Mouse (Mus musculus) effector memory CD4-positive, alpha-beta T cell, adult 5 months (primary cell): ENCODE data around the gene Olfr94. TPM values are rescaled to one million over a fixed set of nuclear protein-coding genes. Genes with fewer than 3 reads are reported as not detected.

Experiments used
- polyA plus RNA-seq: library from polyadenylated mRNA; unstranded; fragments of 100-300 nt; shearing (Covaris generic); gene quantifications from one replicate; pipeline ENCODE4 v1.2.1, GENCODE M21; 2017

Olfr94 gene
- polyA plus RNA-seq = not detected

GRCm38 (mm10) chr17:37200894-37201293 lies at the start of gene Olfr94:
Gene Olfr94 (minus strand): TSS chr17:37200994.

GRCm38 (mm10) chr17:37237230-37237629 lies 36.4 kb upstream of the Olfr94 start, which contains the start of gene Olfr97:
Gene Olfr97 (minus strand): TSS chr17:37237330.

GRCm38 (mm10) chr17:37219846-37220245 lies 19.1 kb upstream of the Olfr94 start, which contains the start of gene Olfr96:
Gene Olfr96 (plus strand): TSS chr17:37220146.

GRCm38 (mm10) chr17:37213018-37213417 lies 12.2 kb upstream of the Olfr94 start, which contains the start of gene Olfr95:
Gene Olfr95 (minus strand): TSS chr17:37213118.

GRCm38 (mm10) chr17:37193656-37194055 lies 7.1 kb downstream of the Olfr94 start, which contains the start of gene Ubd:
Gene Ubd (plus strand): TSS chr17:37193892.

GRCm38 (mm10) chr17:37161394-37161793 lies 39.4 kb downstream of the Olfr94 start, which contains the start of gene Olfr93:
Gene Olfr93 (minus strand): TSS chr17:37161494.

Other genes with a start within 250 kb of the Olfr94 start
- gene Ppp1r11, start 249.3 kb downstream of the Olfr94 start, polyA plus RNA-seq = 243 TPM
- gene Znrd1, start 242.4 kb downstream of the Olfr94 start, polyA plus RNA-seq = 133 TPM
- gene Znrd1as, start 242.4 kb downstream of the Olfr94 start, polyA plus RNA-seq = 2.6 TPM
- gene 2410137M14Rik, start 219.8 kb downstream of the Olfr94 start, polyA plus RNA-seq = not detected
- gene H2-M5, start 211.5 kb downstream of the Olfr94 start, polyA plus RNA-seq = not detected
- gene Zfp57, start 199.8 kb downstream of the Olfr94 start, polyA plus RNA-seq = not detected
- gene Mog, start 177.6 kb downstream of the Olfr94 start, polyA plus RNA-seq = not detected
- 14.8 TPM for gene Gabbr1, start 155.0 kb downstream of the Olfr94 start, polyA plus RNA-seq
- not detected for gene Olfr90, start 112.5 kb downstream of the Olfr94 start, polyA plus RNA-seq
- gene Olfr91, start 102.7 kb downstream of the Olfr94 start, polyA plus RNA-seq = not detected
- not detected for gene Olfr92, start 80.9 kb downstream of the Olfr94 start, polyA plus RNA-seq
- gene Olfr93, start 39.5 kb downstream of the Olfr94 start, polyA plus RNA-seq = not detected
- gene Ubd, start 7.1 kb downstream of the Olfr94 start, polyA plus RNA-seq = not detected
- gene Olfr95, start 12.1 kb upstream of the Olfr94 start, polyA plus RNA-seq = not detected
- not detected for gene Olfr96, start 19.2 kb upstream of the Olfr94 start, polyA plus RNA-seq
- gene Olfr97, start 36.3 kb upstream of the Olfr94 start, polyA plus RNA-seq = not detected
- not detected for gene Olfr98, start 62.8 kb upstream of the Olfr94 start, polyA plus RNA-seq
- gene H2-M3, start 69.2 kb upstream of the Olfr94 start, polyA plus RNA-seq = 86.2 TPM
- gene Olfr99, start 82.5 kb upstream of the Olfr94 start, polyA plus RNA-seq = 2.2 TPM
- gene Olfr101, start 103.3 kb upstream of the Olfr94 start, polyA plus RNA-seq = not detected
- not detected for gene Olfr102, start 116.1 kb upstream of the Olfr94 start, polyA plus RNA-seq
- not detected for gene Olfr103, start 138.7 kb upstream of the Olfr94 start, polyA plus RNA-seq
- not detected for gene Olfr104-ps, start 158.6 kb upstream of the Olfr94 start, polyA plus RNA-seq
- not detected for gene Olfr105-ps, start 178.0 kb upstream of the Olfr94 start, polyA plus RNA-seq
- gene Olfr106-ps, start 189.4 kb upstream of the Olfr94 start, polyA plus RNA-seq = not detected
- gene Olfr107, start 198.2 kb upstream of the Olfr94 start, polyA plus RNA-seq = not detected
- gene Olfr108, start 244.5 kb upstream of the Olfr94 start, polyA plus RNA-seq = not detected